11 mouse cellular contexts compared by ENCODE assay signal in genomic region chr4:124575955-124576445, GRCm38 (mm10). TPM values are rescaled to one million over a fixed set of nuclear protein-coding genes. Genes with fewer than 3 reads are reported as not detected.
DNase-seq lines count a peak whose midpoint lies in the region; ATAC-seq and TF ChIP-seq lines count a peak whose summit lies in the region.
"Had no signal": no experiment of that assay in that cellular context is flagged by ENCODE, and none has a peak within 500 bp of the region (broad histone marks: within the 10 kb centered on the region; RNA-seq: fewer than 3 reads in every experiment).

No protein-coding gene starts in this region.

- H3K9me3 ChIP-seq in embryonic facial prominence, embryonic 14.5 days (ENCODE audit: control insufficient read depth, low read length) = no peaks in the 10 kb centered on the region
- no peaks in the 10 kb centered on the region for H3K9me3 ChIP-seq in hindbrain, postnatal 0 days (ENCODE audit: low read length)
- no peaks in the 10 kb centered on the region for H3K9me3 ChIP-seq in neural tube, embryonic 14.5 days (ENCODE audit: control insufficient read depth, low read length)

- DNase-seq in kidney, postnatal 10 days = peak; percentile 33
- no peak for DNase-seq in kidney, adult 2 months
- no peak for DNase-seq in embryonic facial prominence, embryonic 14.5 days (ENCODE audit: low spot score)
- no peak for DNase-seq in hindbrain, postnatal 0 days (ENCODE audit: low spot score)
- DNase-seq in ovary, postnatal 10 days (ENCODE audit: low spot score) = no peak
- DNase-seq in lung, adult 2 months = no peak
- DNase-seq in lung, postnatal 14 days = no peak
- DNase-seq: cerebellum, postnatal 36 days had no signal

- peak overlapping the region; percentile 58; the same call in 1 of the 2 replicates for H3K9ac ChIP-seq in embryonic facial prominence, embryonic 14.5 days (ENCODE audit: low read depth, low read length)
- peak overlapping the region; percentile 50 for H3K9ac ChIP-seq in hindbrain, postnatal 0 days (replicated peaks; ENCODE audit: low read length)
- no peak overlapping the region for H3K9ac ChIP-seq in neural tube, embryonic 14.5 days (replicated peaks; ENCODE audit: low read depth, low read length)

- no peaks in the 10 kb centered on the region for H3K36me3 ChIP-seq in kidney, adult 2 months (ENCODE audit: control insufficient read depth, insufficient read depth, low read length)
- no peaks in the 10 kb centered on the region for H3K36me3 ChIP-seq in embryonic facial prominence, embryonic 14.5 days (ENCODE audit: control insufficient read depth, insufficient read depth, low read length)
- H3K36me3 ChIP-seq in hindbrain, postnatal 0 days (ENCODE audit: insufficient read depth, low read length) = no peaks in the 10 kb centered on the region
- no peaks in the 10 kb centered on the region for H3K36me3 ChIP-seq in neural tube, embryonic 14.5 days (ENCODE audit: control insufficient read depth, insufficient read depth, low read length)

- no peaks in the 10 kb centered on the region for H3K4me1 ChIP-seq in kidney, adult 2 months (ENCODE audit: control insufficient read depth, insufficient read depth, low read length)
- peaks cover 13% of the 10 kb centered on the region; the same call in 1 of the 2 replicates for H3K4me1 ChIP-seq in embryonic facial prominence, embryonic 14.5 days (ENCODE audit: control insufficient read depth, insufficient read depth, low read length)
- H3K4me1 ChIP-seq in hindbrain, postnatal 0 days (ENCODE audit: insufficient read depth, low read length) = peaks cover 10% of the 10 kb centered on the region; the same call in 1 of the 2 replicates
- peaks cover 16% of the 10 kb centered on the region; the same call in 1 of the 2 replicates for H3K4me1 ChIP-seq in neural tube, embryonic 14.5 days (ENCODE audit: control insufficient read depth, insufficient read depth, low read length)
- H3K4me1 ChIP-seq in lung, adult 2 months (ENCODE audit: control insufficient read depth, insufficient read depth, low read length) = no peaks in the 10 kb centered on the region

- WGBS in kidney, adult 2 months = 6% methylated on average over 7 of the region's 7 CpGs
- WGBS in embryonic facial prominence, embryonic 14.5 days = 11% methylated on average over 7 of the region's 7 CpGs
- WGBS in hindbrain, postnatal 0 days = 5% methylated on average over 7 of the region's 7 CpGs
- WGBS in neural tube, embryonic 14.5 days = 4% methylated on average over 7 of the region's 7 CpGs
- WGBS in lung, adult 2 months = 12% methylated on average over 7 of the region's 7 CpGs

- peaks cover 3% of the 10 kb centered on the region; the same call in 1 of the 2 replicates for H3K27me3 ChIP-seq in kidney, adult 2 months (replicated peaks; ENCODE audit: control insufficient read depth, insufficient read depth, low read length)
- peaks cover 49% of the 10 kb centered on the region for H3K27me3 ChIP-seq in embryonic facial prominence, embryonic 14.5 days (replicated peaks; ENCODE audit: control insufficient read depth, insufficient read depth, low read length)
- peaks cover 26% of the 10 kb centered on the region for H3K27me3 ChIP-seq in hindbrain, postnatal 0 days (ENCODE audit: insufficient read depth, low read length)
- peaks cover 18% of the 10 kb centered on the region for H3K27me3 ChIP-seq in neural tube, embryonic 14.5 days (ENCODE audit: control insufficient read depth, insufficient read depth, low read length)

- TF ChIP-seq POLR2A in kidney, adult 2 months (IDR thresholded peaks at IDR 0.05; ENCODE audit: low read depth, low read length) = no peak
- TF ChIP-seq POLR2A in lung, adult 2 months (IDR thresholded peaks at IDR 0.05; ENCODE audit: borderline replicate concordance, extremely low read depth, low read depth, low read length) = no peak

- H3K27ac ChIP-seq in kidney, adult 2 months (ENCODE audit: insufficient read depth, low read depth, low read length) = no peak overlapping the region
- H3K27ac ChIP-seq in embryonic facial prominence, embryonic 14.5 days (replicated peaks; ENCODE audit: low read depth, low read length) = no peak overlapping the region
- no peak overlapping the region for H3K27ac ChIP-seq in hindbrain, postnatal 0 days
- H3K27ac ChIP-seq in neural tube, embryonic 14.5 days (ENCODE audit: low read depth, low read length) = no peak overlapping the region

- TF ChIP-seq CTCF in kidney, adult 2 months (conservative IDR thresholded peaks at IDR 0.05; ENCODE audit: insufficient read depth, insufficient read length, low read depth, low read length) = no peak
- TF ChIP-seq CTCF in hindbrain, postnatal 0 days (IDR thresholded peaks at IDR 0.05; ENCODE audit: low read depth) = peak; percentile 17; the same call in 1 of the 2 replicates
- no peak for TF ChIP-seq CTCF in lung, adult 2 months (IDR thresholded peaks at IDR 0.05; ENCODE audit: insufficient read depth, low read length)

- H3K4me2 ChIP-seq in embryonic facial prominence, embryonic 14.5 days (ENCODE audit: low read depth, low read length) = peak overlapping the region; percentile 93
- H3K4me2 ChIP-seq in hindbrain, postnatal 0 days (ENCODE audit: low read depth, low read length) = peak overlapping the region; percentile 95
- peak overlapping the region; percentile 82 for H3K4me2 ChIP-seq in neural tube, embryonic 14.5 days (ENCODE audit: low read depth, low read length)

- no peak overlapping the region for H3K4me3 ChIP-seq in kidney, adult 2 months (ENCODE audit: insufficient read depth, low read depth, low read length)
- H3K4me3 ChIP-seq in embryonic facial prominence, embryonic 14.5 days (ENCODE audit: low read depth, low read length) = peak overlapping the region; percentile 51
- H3K4me3 ChIP-seq in hindbrain, postnatal 0 days (ENCODE audit: low read length) = peak overlapping the region; percentile 50
- peak overlapping the region; percentile 38 for H3K4me3 ChIP-seq in neural tube, embryonic 14.5 days (ENCODE audit: low read depth, low read length)
- H3K4me3 ChIP-seq in lung, adult 2 months (replicated peaks; ENCODE audit: extremely low read depth, low read depth, low read length) = no peak overlapping the region
- H3K4me3 ChIP-seq: myocyte had no signal

- no peak for ATAC-seq in embryonic facial prominence, embryonic 14.5 days (ENCODE audit: low read depth)
- no peak for ATAC-seq in hindbrain, postnatal 0 days
- no peak for ATAC-seq in neural tube, embryonic 14.5 days (ENCODE audit: low read depth)

RNA-seq across cellular contexts. Expression of gene 3100002H09Rik, which starts 34.6 kb away (rescaled TPM):
- polyA plus RNA-seq in kidney, adult 2 months (2012; rRNA removed) = not detected in 2 replicates
- polyA plus RNA-seq in embryonic facial prominence, embryonic 14.5 days (2014; fragmentation: Nextera tagmentation; extraction: Ambion mirVana) = 0.47 TPM in 1 of 2 replicates, not detected in the other
- 0.26 TPM in 1 of 2 replicates, not detected in the other for total RNA-seq in hindbrain, postnatal 0 days (2014; rRNA removed)
- 0.23 TPM in 1 of 2 replicates, not detected in the other for polyA plus RNA-seq in hindbrain, postnatal 0 days (2015; fragmentation: Nextera tagmentation; extraction: Ambion mirVana)
- 0.32 TPM in 1 of 2 replicates, not detected in the other for polyA plus RNA-seq in neural tube, embryonic 14.5 days (2014; fragmentation: Nextera tagmentation; extraction: Ambion mirVana)
- not detected in 2 replicates for polyA plus RNA-seq in lung, adult 2 months (2012; rRNA removed)
- polyA plus RNA-seq: large intestine, adult 2 months; myocyte had no signal

Comparison
In these comparisons a context has a peak if more than half of its experiments do, and no peak if none do; other contexts are left out.
1. H3K4me3 ChIP-seq: peak in embryonic facial prominence, embryonic 14.5 days (single experiment), hindbrain, postnatal 0 days (single experiment) and neural tube, embryonic 14.5 days (single experiment); none in kidney, adult 2 months (single experiment) and lung, adult 2 months (single experiment).
2. Peak in every context shown above with its lines, with median percentiles within 50 percentile points of each other: H3K4me2 ChIP-seq.